Mouse (Mus musculus): ENCODE measurements at regions not wholly inside any gene's neighbourhood (a gene's known extent, or its start where the extent isn't known, plus 50 kb on each side); places are given as distances from the start of the nearest gene placed in this dataset.
A peak's percentile ranks its signal among the peaks of the same experiment; 100 is the strongest.

DNA sequence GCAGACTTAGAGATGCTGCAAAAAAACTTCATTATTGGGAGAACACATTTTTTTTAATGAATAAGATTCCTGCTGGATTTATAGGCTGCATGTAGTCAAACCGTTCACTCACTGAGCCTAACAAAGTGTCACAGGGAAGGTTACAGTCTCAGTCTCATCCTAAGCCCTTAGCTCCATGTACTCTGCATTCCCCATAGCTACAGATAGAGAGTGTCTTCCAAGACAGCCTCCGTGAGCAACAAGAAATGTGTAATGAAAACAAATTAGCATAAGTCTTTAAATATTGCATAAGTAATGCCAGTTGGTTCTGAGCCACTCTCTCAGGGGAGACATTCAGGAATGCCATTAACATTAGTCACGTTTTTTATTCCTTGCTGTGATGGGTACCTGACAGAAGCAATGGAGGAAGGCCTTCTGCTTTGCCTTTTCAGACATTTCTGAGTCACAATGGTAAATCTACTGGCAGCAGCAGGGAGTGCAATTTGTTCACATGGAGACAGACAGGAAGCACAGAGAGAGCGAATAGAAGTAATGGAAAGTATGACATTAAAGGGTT is 376.7 kb downstream of the Fam84b start:
- H3K4me2 ChIP-seq (ENCODE audit: low read depth): no peak overlapping the region
- TF ChIP-seq CTCF (IDR thresholded peaks at IDR 0.05; ENCODE audit: low read depth): no peak
- no peaks in the 10 kb centered on the region for H3K27me3 ChIP-seq (ENCODE audit: insufficient read depth, low read length)
- no peak overlapping the region for H3K9ac ChIP-seq
- DNase-seq: peak; percentile 2
- peak; percentile 27; the same call in 1 of the 2 replicates for ATAC-seq
- no peaks in the 10 kb centered on the region for H3K4me1 ChIP-seq (ENCODE audit: insufficient read depth)
- H3K36me3 ChIP-seq (ENCODE audit: insufficient read depth): no peaks in the 10 kb centered on the region
- WGBS: 46% methylated on average over 4 of the region's 4 CpGs
- no peaks in the 10 kb centered on the region for H3K9me3 ChIP-seq (ENCODE audit: low read length)
- H3K4me3 ChIP-seq (ENCODE audit: low read depth, low read length): no peak overlapping the region
- no peak overlapping the region for H3K27ac ChIP-seq (ENCODE audit: low read depth, low read length)

DNA sequence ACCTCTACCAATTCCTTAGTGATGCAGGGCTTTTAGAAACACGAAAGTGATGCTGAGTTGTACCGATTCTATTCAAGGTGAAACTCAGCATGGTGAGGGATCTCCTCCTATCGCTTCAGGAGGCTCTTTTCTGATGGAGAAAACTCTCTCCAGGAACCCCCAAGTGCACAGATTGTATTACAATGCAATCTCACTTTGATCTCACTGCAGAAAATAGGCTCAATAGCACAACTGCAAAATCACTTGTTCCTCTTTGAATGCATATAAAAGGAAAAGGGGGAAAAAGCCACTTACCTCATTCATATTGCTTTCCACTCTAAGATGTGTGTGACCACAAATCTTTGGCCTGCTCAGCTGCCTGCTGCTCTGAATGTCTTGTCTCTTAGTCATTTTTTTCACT is 378.5 kb downstream of the Fam84b start:
- H3K27ac ChIP-seq (ENCODE audit: low read depth, low read length): no peak overlapping the region
- H3K9ac ChIP-seq: no peak overlapping the region
- 9% methylated on average over 3 of the region's 3 CpGs for WGBS
- ATAC-seq (no peak), DNase-seq (no peak)
- H3K27me3 ChIP-seq (ENCODE audit: insufficient read depth, low read length): no peaks in the 10 kb centered on the region
- no peaks in the 10 kb centered on the region for H3K4me1 ChIP-seq (ENCODE audit: insufficient read depth)
- TF ChIP-seq CTCF (IDR thresholded peaks at IDR 0.05; ENCODE audit: low read depth): no peak
- no peaks in the 10 kb centered on the region for H3K36me3 ChIP-seq (ENCODE audit: insufficient read depth)
- H3K4me3 ChIP-seq (ENCODE audit: low read depth, low read length): no peak overlapping the region
- no peak overlapping the region for H3K4me2 ChIP-seq (ENCODE audit: low read depth)
- H3K9me3 ChIP-seq (ENCODE audit: low read length): no peaks in the 10 kb centered on the region

- H3K4me2 ChIP-seq (ENCODE audit: low read depth): no peak overlapping the region
- H3K4me1 ChIP-seq (ENCODE audit: insufficient read depth): no peaks in the 10 kb centered on the region
- H3K9ac ChIP-seq: no peak overlapping the region
- WGBS: 64% methylated on average over 1 of the region's 1 CpGs
- no peaks in the 10 kb centered on the region for H3K27me3 ChIP-seq (ENCODE audit: insufficient read depth, low read length)
- ATAC-seq (no peak), DNase-seq (no peak)
- no peaks in the 10 kb centered on the region for H3K9me3 ChIP-seq (ENCODE audit: low read length)
- no peak for TF ChIP-seq CTCF (IDR thresholded peaks at IDR 0.05; ENCODE audit: low read depth)
- H3K4me3 ChIP-seq (ENCODE audit: low read depth, low read length): no peak overlapping the region
- H3K36me3 ChIP-seq (ENCODE audit: insufficient read depth): no peaks in the 10 kb centered on the region
- no peak overlapping the region for H3K27ac ChIP-seq (ENCODE audit: low read depth, low read length)
Observed at GRCm38 (mm10) chr15:60431916-60432315, 415.5 kb upstream of the 4933412E24Rik start.

- no peak for TF ChIP-seq CTCF (IDR thresholded peaks at IDR 0.05; ENCODE audit: low read depth)
- Histone ChIP-seq H3K4me1 (ENCODE audit: insufficient read depth) (no peaks in the 10 kb centered on the region), H3K4me2 (ENCODE audit: low read depth) (no peak overlapping the region), H3K9me3 (ENCODE audit: low read length) (no peaks in the 10 kb centered on the region), H3K27ac (ENCODE audit: low read depth, low read length) (no peak overlapping the region), H3K9ac (no peak overlapping the region), H3K27me3 (ENCODE audit: insufficient read depth, low read length) (no peaks in the 10 kb centered on the region), H3K4me3 (ENCODE audit: low read depth, low read length) (no peak overlapping the region), H3K36me3 (ENCODE audit: insufficient read depth) (no peaks in the 10 kb centered on the region)
- DNase-seq (peak; percentile 66), ATAC-seq (peak; percentile 43)
- WGBS: 43% methylated on average over 1 of the region's 1 CpGs
Observed at GRCm38 (mm10) chr15:60419081-60419480, 402.7 kb upstream of the 4933412E24Rik start.

DNA sequence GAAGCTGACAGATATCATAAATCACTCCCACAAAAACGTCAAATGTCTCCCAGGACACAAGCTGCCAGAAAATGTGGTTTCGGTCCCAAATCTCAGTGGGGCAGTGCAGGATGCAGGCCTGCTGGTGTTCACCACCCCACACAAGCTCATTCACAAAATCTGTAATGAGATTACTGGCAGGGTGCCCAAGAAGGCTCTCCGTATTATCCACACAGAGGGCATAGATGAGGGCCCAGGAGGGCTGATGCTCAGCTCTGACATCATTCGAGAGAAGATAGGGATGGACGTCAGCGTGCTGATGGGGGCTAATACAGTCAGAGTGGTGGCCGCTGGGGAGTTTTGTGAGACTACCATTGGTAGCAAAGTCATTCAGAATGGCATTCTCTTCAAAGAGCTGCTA is 375.9 kb upstream of the 4933412E24Rik start:
- H3K9me3 ChIP-seq (ENCODE audit: low read length): no peaks in the 10 kb centered on the region
- DNase-seq: no peak
- H3K4me2 ChIP-seq (ENCODE audit: low read depth): no peak overlapping the region
- no peaks in the 10 kb centered on the region for H3K4me1 ChIP-seq (ENCODE audit: insufficient read depth)
- no peak overlapping the region for H3K9ac ChIP-seq
- no peak for ATAC-seq
- H3K27ac ChIP-seq (ENCODE audit: low read depth, low read length): no peak overlapping the region
- H3K27me3 ChIP-seq (ENCODE audit: insufficient read depth, low read length): no peaks in the 10 kb centered on the region
- no peak for TF ChIP-seq CTCF (IDR thresholded peaks at IDR 0.05; ENCODE audit: low read depth)
- H3K36me3 ChIP-seq (ENCODE audit: insufficient read depth): no peaks in the 10 kb centered on the region
- H3K4me3 ChIP-seq (ENCODE audit: low read depth, low read length): no peak overlapping the region
- WGBS: 56% methylated on average over 7 of the region's 7 CpGs

DNA sequence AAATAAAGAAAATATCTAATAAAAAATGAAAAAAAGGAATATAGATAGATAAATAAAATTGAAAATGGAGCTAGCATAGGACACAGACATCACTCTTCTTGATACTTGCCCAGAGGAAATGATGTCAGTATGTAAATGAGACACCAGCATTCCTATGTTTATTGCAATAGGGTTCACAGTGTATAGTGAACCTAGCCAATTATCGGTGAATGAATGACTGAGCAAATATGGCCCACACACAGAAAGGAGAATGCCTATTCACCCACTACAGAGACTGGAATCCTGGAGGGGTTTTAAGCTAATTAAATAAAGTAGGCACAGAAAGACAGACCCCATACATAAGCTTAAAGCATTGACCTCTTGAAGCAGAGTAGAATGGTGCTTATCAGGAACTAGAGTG is 373.9 kb upstream of the 4933412E24Rik start:
- no peak for TF ChIP-seq CTCF (IDR thresholded peaks at IDR 0.05; ENCODE audit: low read depth)
- no peak for ATAC-seq
- DNase-seq: no peak

GRCm38 (mm10) chr15:60387962-60388361 is 371.5 kb upstream of the 4933412E24Rik start:
- DNase-seq (peak; percentile 45), ATAC-seq (no peak)
- 54% methylated on average over 2 of the region's 2 CpGs for WGBS
- Histone ChIP-seq H3K4me1 (ENCODE audit: insufficient read depth) (no peaks in the 10 kb centered on the region), H3K36me3 (ENCODE audit: insufficient read depth) (no peaks in the 10 kb centered on the region), H3K9ac (no peak overlapping the region), H3K27ac (ENCODE audit: low read depth, low read length) (no peak overlapping the region), H3K4me3 (ENCODE audit: low read depth, low read length) (no peak overlapping the region), H3K27me3 (ENCODE audit: insufficient read depth, low read length) (no peaks in the 10 kb centered on the region), H3K9me3 (ENCODE audit: low read length) (no peaks in the 10 kb centered on the region), H3K4me2 (ENCODE audit: low read depth) (no peak overlapping the region)
- TF ChIP-seq CTCF (IDR thresholded peaks at IDR 0.05; ENCODE audit: low read depth): no peak

More for the DNA sequence above, 373.9 kb upstream of the 4933412E24Rik start:
- H3K4me3 ChIP-seq (ENCODE audit: low read depth, low read length): no peak overlapping the region
- no peaks in the 10 kb centered on the region for H3K27me3 ChIP-seq (ENCODE audit: insufficient read depth, low read length)
- H3K27ac ChIP-seq (ENCODE audit: low read depth, low read length): no peak overlapping the region
- H3K36me3 ChIP-seq (ENCODE audit: insufficient read depth): no peaks in the 10 kb centered on the region
- no peak overlapping the region for H3K9ac ChIP-seq
- WGBS: 13% methylated on average over 1 of the region's 1 CpGs
- no peaks in the 10 kb centered on the region for H3K4me1 ChIP-seq (ENCODE audit: insufficient read depth)
- H3K4me2 ChIP-seq (ENCODE audit: low read depth): no peak overlapping the region
- no peaks in the 10 kb centered on the region for H3K9me3 ChIP-seq (ENCODE audit: low read length)
